Mouse (Mus musculus): ENCODE measurements around the gene Dmpk. TPM values are rescaled to one million over a fixed set of nuclear protein-coding genes. Genes with fewer than 3 reads are reported as not detected.

The Dmpk gene
- polyA plus RNA-seq, 1 experiment from 2014 or later: 10.9 TPM

GRCm38 (mm10) chr7:19130657-19131056 is 47.0 kb downstream of the Dmpk start:
- Histone ChIP-seq H3K9ac (peak overlapping the region; percentile 51; the same call in 1 of the 2 replicates), H3K4me2 (peak overlapping the region; percentile 75), H3K27me3 (no peaks in the 10 kb centered on the region), H3K36me3 (peaks cover 2% of the 10 kb centered on the region; the same call in 1 of the 2 replicates), H3K4me3 (peak overlapping the region; percentile 52), H3K4me1 (replicated peaks) (peaks cover 18% of the 10 kb centered on the region), H3K27ac (replicated peaks) (peak overlapping the region; percentile 91), H3K9me3 (no peaks in the 10 kb centered on the region)
- ATAC-seq (ENCODE audit: low FRiP score, low read depth): no peak
- 35% methylated on average over 4 of the region's 4 CpGs for WGBS

- ATAC-seq (ENCODE audit: low FRiP score, low read depth): peak; percentile 99
Observed at GRCm38 (mm10) chr7:19131324-19131848, 47.7 kb downstream of the Dmpk start.

GRCm38 (mm10) chr7:19136168-19136567 is 52.5 kb downstream of the Dmpk start:
- Histone ChIP-seq H3K27ac (replicated peaks) (no peak overlapping the region), H3K4me1 (replicated peaks) (peaks cover 7% of the 10 kb centered on the region), H3K36me3 (peaks cover 43% of the 10 kb centered on the region), H3K4me3 (no peak overlapping the region), H3K4me2 (no peak overlapping the region), H3K9ac (no peak overlapping the region), H3K9me3 (no peaks in the 10 kb centered on the region), H3K27me3 (no peaks in the 10 kb centered on the region)
- 95% methylated on average over 13 of the region's 13 CpGs for WGBS
- ATAC-seq (ENCODE audit: low FRiP score, low read depth): no peak

More at GRCm38 (mm10) chr7:19131324-19131848, 47.7 kb downstream of the Dmpk start:
- no peaks in the 10 kb centered on the region for H3K27me3 ChIP-seq
- peak overlapping the region; percentile 75 for H3K4me2 ChIP-seq
- peaks cover 6% of the 10 kb centered on the region for H3K36me3 ChIP-seq
- WGBS: under 1% methylated on average over 39 of the region's 39 CpGs
- peak overlapping the region; percentile 52 for H3K4me3 ChIP-seq
- no peaks in the 10 kb centered on the region for H3K9me3 ChIP-seq
- peaks cover 18% of the 10 kb centered on the region for H3K4me1 ChIP-seq (replicated peaks)
- peak overlapping the region; percentile 51 for H3K9ac ChIP-seq
- peak overlapping the region; percentile 91 for H3K27ac ChIP-seq (replicated peaks)

GRCm38 (mm10) chr7:19136673-19137334 is 53.2 kb downstream of the Dmpk start:
- H3K27ac ChIP-seq (replicated peaks): no peak overlapping the region
- H3K27me3 ChIP-seq: no peaks in the 10 kb centered on the region
- no peak for ATAC-seq (ENCODE audit: low FRiP score, low read depth)
- H3K9ac ChIP-seq: no peak overlapping the region
- 94% methylated on average over 38 of the region's 38 CpGs for WGBS
- H3K4me3 ChIP-seq: no peak overlapping the region
- H3K4me1 ChIP-seq (replicated peaks): peaks cover 5% of the 10 kb centered on the region
- no peak overlapping the region for H3K4me2 ChIP-seq
- peaks cover 45% of the 10 kb centered on the region for H3K36me3 ChIP-seq
- no peaks in the 10 kb centered on the region for H3K9me3 ChIP-seq

GRCm38 (mm10) chr7:19137380-19137779 is 53.7 kb downstream of the Dmpk start:
- H3K4me3 ChIP-seq: no peak overlapping the region
- H3K27ac ChIP-seq (replicated peaks): no peak overlapping the region
- H3K9ac ChIP-seq: no peak overlapping the region
- WGBS: 50% methylated on average over 5 of the region's 5 CpGs
- no peak overlapping the region for H3K4me2 ChIP-seq
- H3K27me3 ChIP-seq: no peaks in the 10 kb centered on the region
- H3K4me1 ChIP-seq (replicated peaks): no peaks in the 10 kb centered on the region
- H3K36me3 ChIP-seq: peaks cover 50% of the 10 kb centered on the region
- ATAC-seq (ENCODE audit: low FRiP score, low read depth): no peak
- no peaks in the 10 kb centered on the region for H3K9me3 ChIP-seq

Small RNAs within 50 kb of the gene (microRNA-seq; reads per million reads assigned to microRNA genes)
- not detected for gene Mir3100

Other genes starting within 250 kb of the Dmpk start
- 0.44 and 1.3 TPM in 2 replicates for gene Mill2, start 243.9 kb upstream of the Dmpk start, polyA plus RNA-seq (2015; fragmentation: Nextera tagmentation; extraction: Ambion mirVana)
- 22.9 and 25.9 TPM in 2 replicates for gene Pglyrp1, start 212.5 kb upstream of the Dmpk start, polyA plus RNA-seq (2015; fragmentation: Nextera tagmentation; extraction: Ambion mirVana)
- gene Ccdc61, start 173.4 kb upstream of the Dmpk start, polyA plus RNA-seq (2015; fragmentation: Nextera tagmentation; extraction: Ambion mirVana): 29.7 and 30.6 TPM in 2 replicates
- 12.5 and 13.0 TPM in 2 replicates for gene Nova2, start 158.0 kb upstream of the Dmpk start, polyA plus RNA-seq (2015; fragmentation: Nextera tagmentation; extraction: Ambion mirVana)
- 0.53 and 0.83 TPM in 2 replicates for gene Nanos2, start 96.4 kb upstream of the Dmpk start, polyA plus RNA-seq (2015; fragmentation: Nextera tagmentation; extraction: Ambion mirVana)
- gene Mypop, start 92.6 kb upstream of the Dmpk start, polyA plus RNA-seq (2015; fragmentation: Nextera tagmentation; extraction: Ambion mirVana): 6.9 and 7.2 TPM in 2 replicates
- 31.6 and 35.2 TPM in 2 replicates for gene Irf2bp1, start 79.8 kb upstream of the Dmpk start, polyA plus RNA-seq (2015; fragmentation: Nextera tagmentation; extraction: Ambion mirVana)
- gene Foxa3, start 60.3 kb upstream of the Dmpk start, polyA plus RNA-seq (2015; fragmentation: Nextera tagmentation; extraction: Ambion mirVana): 0.08 TPM in 1 of 2 replicates, not detected in the other
- 27.5 and 30.1 TPM in 2 replicates for gene Sympk, start 59.5 kb upstream of the Dmpk start, polyA plus RNA-seq (2015; fragmentation: Nextera tagmentation; extraction: Ambion mirVana)
- 0.16 and 0.31 TPM in 2 replicates for gene Rsph6a, start 29.2 kb upstream of the Dmpk start, polyA plus RNA-seq (2015; fragmentation: Nextera tagmentation; extraction: Ambion mirVana)
- gene Dmwd, start 7.6 kb upstream of the Dmpk start, polyA plus RNA-seq (2015; fragmentation: Nextera tagmentation; extraction: Ambion mirVana): 36.2 and 42.5 TPM in 2 replicates
- 2.5 and 2.6 TPM in 2 replicates for gene Six5, start 10.7 kb downstream of the Dmpk start, polyA plus RNA-seq (2015; fragmentation: Nextera tagmentation; extraction: Ambion mirVana)
- gene Gm4969, start 34.5 kb downstream of the Dmpk start, polyA plus RNA-seq (2015; fragmentation: Nextera tagmentation; extraction: Ambion mirVana): 6.9 and 8.1 TPM in 2 replicates
- gene Fbxo46, start 36.0 kb downstream of the Dmpk start, polyA plus RNA-seq (2015; fragmentation: Nextera tagmentation; extraction: Ambion mirVana): 16.2 and 16.6 TPM in 2 replicates
- gene Qpctl, start 65.4 kb downstream of the Dmpk start, polyA plus RNA-seq (2015; fragmentation: Nextera tagmentation; extraction: Ambion mirVana): 21.7 and 24.2 TPM in 2 replicates
- gene Snrpd2, start 65.9 kb downstream of the Dmpk start, polyA plus RNA-seq (2015; fragmentation: Nextera tagmentation; extraction: Ambion mirVana): 116 and 118 TPM in 2 replicates
- 2.1 TPM in 2 replicates for gene Gipr, start 82.3 kb downstream of the Dmpk start, polyA plus RNA-seq (2015; fragmentation: Nextera tagmentation; extraction: Ambion mirVana)
- gene Eml2, start 92.6 kb downstream of the Dmpk start, polyA plus RNA-seq (2015; fragmentation: Nextera tagmentation; extraction: Ambion mirVana): 8.2 and 8.8 TPM in 2 replicates
- 2.7 and 3.8 TPM in 2 replicates for gene Gpr4, start 128.7 kb downstream of the Dmpk start, polyA plus RNA-seq (2015; fragmentation: Nextera tagmentation; extraction: Ambion mirVana)
- gene Opa3, start 144.5 kb downstream of the Dmpk start, polyA plus RNA-seq (2015; fragmentation: Nextera tagmentation; extraction: Ambion mirVana): 38.5 and 41.8 TPM in 2 replicates
- 41.5 and 42.1 TPM in 2 replicates for gene Vasp, start 188.0 kb downstream of the Dmpk start, polyA plus RNA-seq (2015; fragmentation: Nextera tagmentation; extraction: Ambion mirVana)
- gene Ppm1n, start 196.2 kb downstream of the Dmpk start, polyA plus RNA-seq (2015; fragmentation: Nextera tagmentation; extraction: Ambion mirVana): 0.96 and 1.2 TPM in 2 replicates
- gene Rtn2, start 198.8 kb downstream of the Dmpk start, polyA plus RNA-seq (2015; fragmentation: Nextera tagmentation; extraction: Ambion mirVana): 112 and 130 TPM in 2 replicates
- 0.08 and 0.14 TPM in 2 replicates for gene Fosb, start 226.2 kb downstream of the Dmpk start, polyA plus RNA-seq (2015; fragmentation: Nextera tagmentation; extraction: Ambion mirVana)

Measured in hindbrain, embryonic 15.5 days (tissue).